Mouse (Mus musculus) limb, embryonic 10.5 days (tissue): ENCODE measurements around the gene Cep112. TPM values are rescaled to one million over a fixed set of nuclear protein-coding genes. Genes with fewer than 3 reads are reported as not detected.

Experiments
- DNase-seq: peaks from one replicate; pipeline ENCODE4 v3.0.0-alpha.2; 2017; ENCODE audit warnings: low spot score
- H3K27ac ChIP-seq: fragments of 300-500 bp; sonication (generic); 2 replicates; pipeline ENCODE4 v1.5.1; 2016; ENCODE audit warnings: mild to moderate bottlenecking
- H3K27me3 ChIP-seq: fragments of 300-500 bp; sonication (generic); 2 replicates; pipeline ENCODE4 v1.6.1; 2016; ENCODE audit warnings: low read depth, mild to moderate bottlenecking; ENCODE audit not compliant: poor library complexity, severe bottlenecking
- H3K36me3 ChIP-seq: fragments of 300-500 bp; sonication (generic); 2 replicates; pipeline ENCODE4 v1.6.1; 2016; ENCODE audit warnings: mild to moderate bottlenecking, moderate library complexity
- H3K4me1 ChIP-seq: fragments of 300-500 bp; sonication (generic); 2 replicates; pipeline ENCODE4 v1.6.1; 2016
- H3K4me3 ChIP-seq: fragments of 300-500 bp; sonication (generic); 2 replicates; pipeline ENCODE4 v1.5.1; 2016; ENCODE audit warnings: mild to moderate bottlenecking, moderate library complexity
- H3K9me3 ChIP-seq: fragments of 300-500 bp; sonication (generic); replicated peaks from 2 replicates; pipeline ENCODE4 v1.6.1; 2016; ENCODE audit warnings: mild to moderate bottlenecking
- WGBS: fragments of 180-500 bp; shearing (Covaris S2); methylation state at CpG from one replicate; pipeline ENCODE4 v1.1.7; 2016; 5-methylcytosine and 5-hydroxymethylcytosine counted together
- polyA plus RNA-seq: library from polyadenylated mRNA; unstranded; fragments of >200 nt; fragmentation: Nextera tagmentation; extraction: Ambion mirVana; gene quantifications from 2 replicates; pipeline ENCODE4 v1.2.1, GENCODE M21; 2016

Gene Cep112
- polyA plus RNA-seq, 1 experiment from 2014 or later, result 12.3 TPM

DNA sequence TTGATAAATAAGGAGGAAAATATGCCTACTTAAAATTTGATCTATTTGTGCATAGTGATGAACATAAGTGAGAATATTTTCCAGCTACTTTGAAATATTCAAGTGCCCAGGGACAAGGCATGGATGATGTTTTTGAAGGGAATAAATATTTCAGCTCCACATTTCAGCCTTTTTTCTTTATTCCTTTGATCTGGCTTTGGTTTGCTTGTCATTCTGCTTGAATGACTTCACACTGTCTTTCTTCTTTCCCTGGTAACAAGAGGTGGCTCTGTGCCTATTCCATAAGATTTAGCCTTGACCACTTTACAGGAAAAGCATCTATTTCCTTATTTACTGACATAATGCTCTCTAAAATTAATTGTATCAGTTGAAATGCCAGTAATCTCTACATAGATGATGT is 134.5 kb downstream of the Cep112 start:
- Histone ChIP-seq H3K4me3 (no peak overlapping the region), H3K9me3 (no peaks in the 10 kb centered on the region), H3K27me3 (no peaks in the 10 kb centered on the region), H3K27ac (no peak overlapping the region), H3K36me3 (no peaks in the 10 kb centered on the region), H3K4me1 (peaks cover 16% of the 10 kb centered on the region; the same call in 1 of the 2 replicates)
- no peak for DNase-seq

DNA sequence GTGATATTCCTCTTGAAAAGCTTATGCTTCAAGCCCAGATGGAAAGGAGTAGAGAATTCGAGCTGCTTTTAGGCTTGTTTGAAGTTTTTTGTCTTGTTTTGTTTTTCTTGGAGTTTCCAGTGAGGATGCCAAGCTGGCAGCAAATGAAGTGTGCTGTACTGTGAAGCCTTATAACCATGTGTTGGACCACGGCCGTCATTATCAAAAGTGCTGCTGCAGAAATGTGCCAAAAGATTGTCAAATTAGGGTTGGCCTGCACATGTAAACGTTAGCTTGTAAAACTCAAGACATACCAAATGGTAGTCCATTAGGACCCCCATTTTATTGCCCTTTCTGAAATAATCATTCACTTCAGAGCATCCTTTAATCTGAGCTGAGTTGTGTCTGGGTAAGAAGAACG is 137.1 kb downstream of the Cep112 start:
- 35% methylated on average over 5 of the region's 5 CpGs for WGBS
- no peak for DNase-seq
- Histone ChIP-seq H3K27me3 (no peaks in the 10 kb centered on the region), H3K4me1 (peaks cover 16% of the 10 kb centered on the region; the same call in 1 of the 2 replicates), H3K27ac (no peak overlapping the region), H3K4me3 (no peak overlapping the region), H3K9me3 (no peaks in the 10 kb centered on the region), H3K36me3 (no peaks in the 10 kb centered on the region)

DNA sequence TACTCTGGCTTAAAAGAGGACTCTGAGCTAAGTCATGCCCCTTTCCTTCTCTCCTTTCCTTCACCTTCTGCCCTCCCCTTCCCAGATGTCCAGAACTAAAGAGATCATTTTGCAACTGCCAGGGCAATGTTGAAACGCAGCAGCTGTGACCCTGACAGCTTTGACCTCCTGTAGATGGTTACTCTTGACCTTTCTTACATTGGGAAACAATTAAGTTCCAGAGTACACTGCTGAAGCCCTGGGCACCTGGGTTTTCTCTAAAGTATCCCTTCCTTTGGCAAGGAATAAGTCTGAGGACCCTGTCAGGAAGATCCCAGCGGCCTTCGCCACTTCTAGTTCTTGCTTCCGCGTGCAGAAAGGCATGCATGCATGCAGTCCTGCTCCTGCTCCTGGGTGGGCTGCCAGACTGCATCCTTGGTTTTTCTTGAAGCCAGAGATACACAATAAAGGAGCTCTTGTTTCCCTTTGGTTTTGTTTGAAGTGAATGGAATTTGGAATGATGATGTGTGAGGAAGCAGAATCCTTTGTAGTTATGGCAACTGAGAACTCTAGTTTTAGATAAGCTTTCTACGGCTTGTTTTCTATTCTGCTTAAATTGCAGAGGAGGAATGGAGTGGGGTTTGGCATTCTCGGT is 161.7 kb downstream of the Cep112 start:
- peak; percentile 54 for DNase-seq
- Histone ChIP-seq H3K4me3 (no peak overlapping the region), H3K36me3 (no peaks in the 10 kb centered on the region), H3K27me3 (no peaks in the 10 kb centered on the region), H3K9me3 (no peaks in the 10 kb centered on the region), H3K4me1 (peaks cover 24% of the 10 kb centered on the region), H3K27ac (0 out of 2 replicates have a peak overlapping the region, but pooled peaks have one; percentile 19)
- 24% methylated on average over 7 of the region's 7 CpGs for WGBS

DNA sequence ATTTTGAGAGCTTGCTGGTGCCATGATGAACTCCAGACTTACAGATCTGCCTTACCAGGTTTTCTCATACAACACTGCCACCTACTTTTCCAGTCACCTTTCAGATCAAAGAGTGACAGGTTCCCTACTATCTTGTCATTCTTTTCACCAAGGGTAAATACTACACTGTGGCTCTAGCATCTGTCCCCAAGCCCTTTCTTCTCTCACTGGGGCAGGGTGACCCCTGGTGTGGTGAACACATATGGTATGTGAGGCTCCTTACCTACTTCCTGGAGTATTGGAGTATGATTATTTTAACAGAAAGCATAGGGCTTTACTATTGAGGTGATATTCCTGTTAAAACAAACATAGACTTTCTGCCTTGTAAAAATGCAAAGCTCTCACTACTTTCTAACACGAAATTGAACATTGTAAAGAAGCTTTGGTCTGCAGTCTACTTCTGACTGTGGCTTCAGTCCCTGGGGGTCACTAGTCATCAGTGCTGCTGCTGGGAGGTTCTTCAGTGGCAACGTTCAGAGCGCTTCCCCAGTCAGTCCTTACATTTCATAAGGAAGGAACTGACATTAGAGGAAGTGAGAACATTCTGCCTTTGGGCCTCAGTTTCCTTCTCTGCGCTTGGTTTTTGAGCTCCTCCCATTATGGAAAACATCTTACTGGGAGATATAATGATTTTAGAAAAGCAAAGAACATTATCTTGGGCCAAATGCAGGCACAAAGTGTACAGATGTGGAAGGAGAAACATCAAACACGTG is 168.4 kb downstream of the Cep112 start:
- no peaks in the 10 kb centered on the region for H3K36me3 ChIP-seq
- no peak overlapping the region for H3K27ac ChIP-seq
- no peaks in the 10 kb centered on the region for H3K27me3 ChIP-seq
- H3K4me1 ChIP-seq, result 0 out of 2 replicates have a peak, but pooled peaks cover 4% of the 10 kb centered on the region
- no peak for DNase-seq
- no peaks in the 10 kb centered on the region for H3K9me3 ChIP-seq
- no peak overlapping the region for H3K4me3 ChIP-seq
- 74% methylated on average over 5 of the region's 5 CpGs for WGBS

DNA sequence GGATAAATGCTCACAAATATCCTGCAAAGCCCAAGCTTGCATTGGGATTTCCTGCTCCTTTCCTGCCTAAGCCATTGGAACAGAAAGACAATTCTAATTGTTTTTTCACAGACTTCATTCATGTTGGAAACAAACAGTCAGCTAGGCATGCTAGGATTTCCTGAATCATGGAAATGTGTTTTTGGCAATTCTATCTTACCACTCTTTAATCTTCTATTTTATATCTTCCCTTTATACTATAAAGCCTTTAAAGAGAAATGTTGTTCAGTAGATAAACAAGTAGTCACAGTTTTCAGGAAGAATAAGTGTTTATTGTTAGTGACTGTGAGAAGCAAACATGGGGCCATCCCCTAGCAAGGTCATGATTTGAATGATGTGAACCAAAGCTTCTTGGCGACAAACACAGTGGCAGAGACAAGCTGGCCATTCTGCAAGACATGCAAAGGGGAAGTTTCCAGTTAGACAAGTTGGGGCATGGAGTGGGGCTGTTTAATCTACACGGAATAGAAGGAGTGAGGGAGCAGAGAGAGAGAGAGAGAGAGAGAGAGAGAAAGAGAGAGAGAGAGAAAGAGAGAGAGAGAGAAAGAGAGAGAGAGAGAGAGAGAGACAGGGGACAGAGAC is 169.1 kb downstream of the Cep112 start:
- Histone ChIP-seq H3K36me3 (no peaks in the 10 kb centered on the region), H3K4me3 (no peak overlapping the region), H3K27ac (no peak overlapping the region), H3K9me3 (no peaks in the 10 kb centered on the region), H3K4me1 (no peaks in the 10 kb centered on the region), H3K27me3 (no peaks in the 10 kb centered on the region)
- DNase-seq, result no peak
- WGBS, result 68% methylated on average over 2 of the region's 2 CpGs

DNA sequence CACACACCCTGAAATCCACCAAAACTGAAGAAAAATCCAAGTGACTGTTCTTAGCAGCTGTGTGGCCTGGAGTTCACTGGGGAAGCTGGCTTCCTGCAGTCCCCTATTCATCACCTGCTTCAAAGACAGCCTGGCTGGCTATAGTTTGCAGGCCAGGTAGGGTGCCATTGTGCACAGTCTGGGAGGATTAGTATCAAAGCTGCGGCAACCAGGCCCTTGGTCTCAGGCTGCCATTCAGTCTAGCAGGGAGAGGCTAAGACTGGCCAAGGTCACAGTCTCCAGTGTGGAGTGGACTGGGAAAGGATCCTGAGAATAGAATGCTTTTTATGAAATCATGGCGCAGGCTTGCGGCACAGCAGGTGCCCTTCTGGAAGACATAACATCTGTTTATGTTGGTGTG is 180.3 kb downstream of the Cep112 start:
- Histone ChIP-seq H3K27me3 (no peaks in the 10 kb centered on the region), H3K36me3 (no peaks in the 10 kb centered on the region), H3K9me3 (no peaks in the 10 kb centered on the region), H3K27ac (peak overlapping the region; percentile 50; the same call in 1 of the 2 replicates), H3K4me3 (no peak overlapping the region), H3K4me1 (peaks cover 5% of the 10 kb centered on the region; the same call in 1 of the 2 replicates)
- 69% methylated on average over 3 of the region's 3 CpGs for WGBS
- DNase-seq, result no peak

DNA sequence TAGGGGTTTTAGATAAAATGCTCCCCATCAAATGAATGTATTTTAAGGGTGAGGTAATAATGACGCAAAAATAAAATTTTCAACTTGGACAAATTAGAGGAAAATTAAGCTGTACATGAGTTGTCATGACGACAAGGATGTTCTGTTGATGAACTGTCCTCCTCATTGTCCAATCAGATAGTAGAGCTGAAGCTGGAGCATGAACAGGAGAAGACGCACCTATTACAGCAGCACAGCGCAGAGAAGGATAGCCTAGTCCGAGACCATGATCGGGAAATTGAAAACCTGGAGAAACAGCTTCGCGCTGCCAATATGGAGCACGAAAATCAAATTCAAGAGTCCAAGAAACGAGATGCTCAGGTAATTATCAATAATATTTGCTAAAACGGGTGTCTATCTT is 181.0 kb downstream of the Cep112 start:
- Histone ChIP-seq H3K27ac (no peak overlapping the region), H3K9me3 (no peaks in the 10 kb centered on the region), H3K4me1 (peaks cover 5% of the 10 kb centered on the region; the same call in 1 of the 2 replicates), H3K36me3 (no peaks in the 10 kb centered on the region), H3K27me3 (no peaks in the 10 kb centered on the region), H3K4me3 (no peak overlapping the region)
- WGBS, result 95% methylated on average over 11 of the region's 11 CpGs
- DNase-seq, result no peak

DNA sequence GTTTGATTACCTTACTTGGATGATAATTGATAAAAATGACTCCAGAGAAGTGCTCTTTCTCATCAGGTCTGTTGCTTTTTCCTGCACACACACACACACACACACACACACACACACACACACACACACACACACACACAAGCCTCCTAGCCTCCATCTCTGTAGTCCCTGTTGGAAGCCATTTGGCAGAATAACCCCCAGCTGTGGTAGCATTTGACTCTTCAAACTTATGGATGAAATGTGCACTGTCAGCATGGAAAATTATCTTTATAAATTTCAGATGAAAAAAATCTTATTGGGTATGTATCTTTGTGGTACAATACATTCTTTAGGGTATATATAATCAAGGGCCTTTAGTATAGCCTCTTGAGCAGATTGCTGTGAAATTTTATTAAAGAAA is 181.8 kb downstream of the Cep112 start:
- DNase-seq, result no peak

DNA sequence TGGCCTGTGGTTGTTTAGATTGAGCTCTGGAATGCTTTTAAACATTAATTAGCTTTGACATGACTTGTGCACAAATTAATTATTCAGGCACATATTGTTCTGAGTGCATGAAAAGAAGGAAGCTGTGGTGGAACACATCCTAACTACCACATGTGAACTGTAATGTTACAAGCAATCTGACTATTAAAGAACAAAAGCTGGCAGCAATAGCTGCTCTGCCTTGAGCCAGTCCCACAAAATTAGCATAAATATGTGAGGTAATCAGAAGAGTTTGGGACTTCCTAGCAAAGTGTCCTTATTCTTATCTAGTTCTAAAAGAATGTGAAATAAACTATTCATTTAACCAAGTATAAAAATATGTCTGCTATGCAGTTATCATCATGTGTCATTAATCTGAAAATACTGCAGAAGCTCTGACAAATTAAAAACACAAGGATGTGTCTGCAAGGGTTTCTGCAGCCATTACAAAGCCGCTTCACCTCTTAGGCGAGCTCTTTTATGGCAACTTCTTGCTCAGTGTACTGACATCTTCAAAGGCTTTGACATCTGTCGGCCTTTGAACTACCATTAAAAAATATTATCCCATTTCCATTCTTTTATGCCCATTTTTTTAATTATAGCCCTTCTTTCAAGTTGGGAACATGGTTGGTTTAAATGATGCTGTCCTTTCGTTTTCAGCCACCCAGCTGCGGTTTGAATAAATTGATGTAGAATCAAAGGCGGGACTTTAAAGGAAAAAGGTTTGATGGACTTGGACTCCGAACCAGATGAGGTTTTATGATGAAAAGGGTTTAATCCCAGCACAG is 195.8 kb downstream of the Cep112 start:
- H3K27me3 ChIP-seq, result no peaks in the 10 kb centered on the region
- H3K9me3 ChIP-seq, result no peaks in the 10 kb centered on the region
- H3K4me1 ChIP-seq, result peaks cover 26% of the 10 kb centered on the region
- WGBS, result 29% methylated on average over 7 of the region's 7 CpGs
- H3K36me3 ChIP-seq, result no peaks in the 10 kb centered on the region
- no peak for DNase-seq
- H3K27ac ChIP-seq, result peak overlapping the region; percentile 62; the same call in 1 of the 2 replicates
- H3K4me3 ChIP-seq, result peak overlapping the region; percentile 17; the same call in 1 of the 2 replicates

More for the DNA sequence above, 181.8 kb downstream of the Cep112 start:
- Histone ChIP-seq H3K36me3 (no peaks in the 10 kb centered on the region), H3K9me3 (no peaks in the 10 kb centered on the region), H3K27ac (no peak overlapping the region), H3K27me3 (no peaks in the 10 kb centered on the region), H3K4me3 (no peak overlapping the region), H3K4me1 (peaks cover 5% of the 10 kb centered on the region; the same call in 1 of the 2 replicates)

DNA sequence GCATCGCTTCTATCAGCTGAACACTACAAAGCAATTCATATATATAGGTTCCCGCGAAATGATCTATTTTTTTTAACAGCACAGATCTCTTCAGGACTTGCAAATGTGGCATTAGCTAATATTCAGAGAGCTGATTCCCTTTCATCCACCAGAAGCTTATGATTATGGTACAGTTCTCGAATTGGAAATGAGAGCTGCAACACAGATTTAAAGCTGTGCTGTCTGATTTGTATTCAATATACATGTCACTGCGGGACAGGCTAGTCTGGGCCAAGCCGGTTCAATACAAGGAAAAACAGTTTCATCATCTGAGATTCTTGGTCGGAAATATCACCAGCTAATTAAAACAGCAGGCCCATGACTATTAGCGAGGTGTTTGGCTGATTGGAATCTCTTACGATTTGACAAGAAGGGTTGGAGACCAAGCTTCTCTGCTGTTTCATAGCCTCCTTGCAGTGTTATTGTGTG is 196.5 kb downstream of the Cep112 start:
- no peaks in the 10 kb centered on the region for H3K36me3 ChIP-seq
- no peaks in the 10 kb centered on the region for H3K9me3 ChIP-seq
- 0 out of 2 replicates have a peak overlapping the region, but pooled peaks have one; percentile 53 for H3K27ac ChIP-seq
- 0 out of 2 replicates have a peak overlapping the region, but pooled peaks have one; percentile 17 for H3K4me3 ChIP-seq
- H3K27me3 ChIP-seq, result no peaks in the 10 kb centered on the region
- WGBS, result 31% methylated on average over 9 of the region's 9 CpGs
- peaks cover 26% of the 10 kb centered on the region for H3K4me1 ChIP-seq
- peak; percentile 39 for DNase-seq

DNA sequence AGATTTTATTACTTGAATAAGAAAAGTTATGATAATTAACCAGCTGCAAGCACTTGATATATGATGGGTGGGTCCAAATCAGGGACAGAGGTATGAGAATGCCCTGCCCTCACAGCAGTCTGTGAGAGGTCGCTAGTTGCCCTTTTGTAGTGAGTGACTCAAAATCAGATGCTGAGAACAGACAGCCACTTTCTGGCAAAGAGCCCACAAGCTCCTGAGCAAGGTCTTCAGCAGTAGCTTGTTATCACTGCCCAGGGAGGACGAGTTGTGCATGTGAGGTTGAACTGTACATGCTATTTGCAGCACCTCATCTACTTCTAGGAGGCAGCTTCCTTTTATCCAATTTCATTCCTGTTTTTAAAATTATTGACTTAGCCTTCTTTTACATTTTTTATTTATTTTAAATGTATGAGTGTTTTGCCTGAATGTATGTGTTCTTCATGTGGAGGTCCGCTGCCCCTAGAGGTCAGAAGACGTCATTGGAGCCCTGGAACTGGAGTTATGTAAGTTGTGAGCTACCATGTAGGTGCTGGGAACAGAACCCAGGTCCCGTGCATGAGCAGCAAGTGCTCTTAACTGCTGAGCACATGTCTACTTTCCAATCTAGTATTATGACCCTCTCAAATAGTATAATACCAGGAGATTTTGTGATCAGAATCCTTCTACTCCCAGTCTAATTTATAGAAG is 200.7 kb downstream of the Cep112 start:
- DNase-seq, result no peak
- Histone ChIP-seq H3K9me3 (no peaks in the 10 kb centered on the region), H3K4me3 (no peak overlapping the region), H3K27me3 (no peaks in the 10 kb centered on the region), H3K4me1 (peaks cover 18% of the 10 kb centered on the region), H3K27ac (no peak overlapping the region), H3K36me3 (no peaks in the 10 kb centered on the region)
- 83% methylated on average over 5 of the region's 5 CpGs for WGBS

DNA sequence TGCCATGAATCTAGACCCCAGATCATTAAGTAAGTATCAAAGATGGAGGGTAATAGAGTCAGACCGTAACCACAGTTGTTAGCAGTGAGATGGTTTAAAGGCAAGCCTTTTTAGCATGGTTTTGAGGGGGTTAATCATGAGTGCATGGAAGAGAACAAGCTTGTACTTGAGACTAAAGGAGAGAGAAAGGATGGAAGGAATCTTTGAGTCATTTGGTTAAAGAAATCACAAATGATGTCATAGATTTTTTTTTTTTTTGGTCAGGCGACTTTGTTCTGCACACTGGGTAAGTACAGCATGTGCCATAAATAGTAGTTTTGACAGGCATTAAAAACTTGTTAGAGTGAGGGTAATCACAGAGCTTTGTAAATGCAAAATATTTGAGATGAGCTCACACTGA is 212.8 kb downstream of the Cep112 start:
- Histone ChIP-seq H3K4me1 (no peaks in the 10 kb centered on the region; the same call in 1 of the 2 replicates), H3K27ac (no peak overlapping the region), H3K27me3 (no peaks in the 10 kb centered on the region), H3K4me3 (no peak overlapping the region), H3K9me3 (no peaks in the 10 kb centered on the region), H3K36me3 (no peaks in the 10 kb centered on the region)
- WGBS, result 79% methylated on average over 2 of the region's 2 CpGs
- no peak for DNase-seq
